Mouse (Mus musculus) lung, postnatal 14 days (tissue): ENCODE data around the gene Adamts17.

Experiments used
- DNase-seq: peaks from one replicate; pipeline ENCODE4 v3.0.0; 2021

Adamts17 gene

DNA sequence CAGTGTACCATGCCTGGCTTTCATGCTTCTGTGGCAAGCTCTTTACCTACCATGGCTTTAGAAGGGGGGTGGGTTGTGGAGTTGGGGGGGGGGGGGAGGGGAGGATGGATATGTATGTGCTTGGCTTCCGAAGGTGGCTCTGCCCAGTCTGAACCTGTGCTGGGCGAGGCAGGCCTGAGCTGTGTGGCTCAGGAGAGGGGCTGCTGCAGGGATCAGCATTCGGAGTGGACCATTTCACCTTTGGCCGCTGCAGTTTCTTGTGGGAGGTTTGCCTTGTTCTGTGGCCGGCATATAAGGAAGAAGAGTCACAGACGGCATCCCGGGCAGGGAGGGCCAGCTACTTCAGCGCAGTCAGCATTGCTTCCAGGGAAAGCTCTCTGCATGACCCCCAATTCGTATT is 7.8 kb downstream of the Adamts17 start:
- DNase-seq = no peak

DNA sequence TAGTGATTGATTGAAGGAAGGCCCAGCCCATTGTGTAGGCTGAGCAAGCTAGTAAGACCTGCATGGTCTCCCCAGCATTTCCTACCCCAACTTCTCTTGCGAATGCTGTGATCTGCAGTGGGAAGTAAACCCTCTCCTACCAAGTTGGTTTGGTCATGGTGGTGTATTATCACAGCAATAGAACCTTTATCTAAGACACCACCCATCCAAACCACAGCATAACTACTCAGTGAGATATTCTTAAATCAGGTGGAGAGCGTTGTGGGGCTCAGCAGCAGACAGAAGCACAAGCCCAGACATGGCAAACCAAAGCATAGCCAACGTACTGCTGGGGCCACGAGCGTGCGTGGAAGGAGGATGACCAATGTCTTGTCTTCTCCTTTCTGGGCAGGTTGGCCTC is 9.8 kb downstream of the Adamts17 start:
- no peak for DNase-seq

- peak; percentile 39 for DNase-seq
These were observed 12.6 kb downstream of the Adamts17 start for GRCm38 (mm10) chr7:66852164-66852563.

GRCm38 (mm10) chr7:66857610-66858009 is 18.1 kb downstream of the Adamts17 start:
- no peak for DNase-seq

- DNase-seq = no peak
These were observed 18.9 kb downstream of the Adamts17 start for GRCm38 (mm10) chr7:66858247-66859075.

DNA sequence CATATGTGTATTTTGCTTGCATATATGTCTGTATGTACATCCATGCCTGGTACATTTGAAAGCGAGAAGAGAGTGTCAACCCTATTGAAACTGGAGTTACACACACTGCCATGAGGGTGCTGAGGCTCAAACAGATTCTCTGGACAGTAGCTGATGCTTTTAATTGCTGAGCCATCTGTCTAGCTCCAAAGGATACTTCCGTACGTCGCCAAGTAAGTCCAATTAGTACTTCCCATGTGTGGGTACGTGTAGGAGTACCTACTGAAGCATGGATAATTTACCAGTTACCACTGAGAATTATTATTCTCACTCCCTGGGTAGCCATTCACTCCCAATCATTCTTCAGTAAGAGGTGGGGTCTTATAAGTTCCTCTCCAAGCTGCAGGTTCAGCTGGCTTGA is 19.7 kb downstream of the Adamts17 start:
- DNase-seq = no peak

- no peak for DNase-seq
These were observed 27.6 kb downstream of the Adamts17 start for GRCm38 (mm10) chr7:66866944-66867718.

- DNase-seq = peak; percentile 46
These were observed 28.4 kb downstream of the Adamts17 start for GRCm38 (mm10) chr7:66867719-66868501.

DNA sequence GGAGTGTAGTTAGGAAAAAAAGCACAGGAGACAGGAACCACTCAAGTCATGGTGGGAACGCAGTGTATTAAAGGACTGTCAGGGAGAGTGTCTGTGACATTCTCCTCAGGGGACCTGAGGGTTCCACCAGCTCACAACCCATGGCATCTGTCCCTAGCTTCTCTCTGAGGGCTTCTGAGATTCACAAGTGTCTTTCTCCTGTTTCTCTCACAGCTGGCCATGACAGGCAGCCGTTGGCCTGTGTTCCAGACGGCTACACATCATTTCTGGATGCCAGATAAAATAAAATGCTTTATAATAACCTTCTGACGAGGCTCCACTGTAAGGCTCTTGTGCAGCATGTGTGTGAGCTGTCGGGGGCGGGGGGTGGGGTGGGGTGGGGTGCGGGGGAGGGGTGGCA is 32.0 kb downstream of the Adamts17 start:
- no peak for DNase-seq

DNA sequence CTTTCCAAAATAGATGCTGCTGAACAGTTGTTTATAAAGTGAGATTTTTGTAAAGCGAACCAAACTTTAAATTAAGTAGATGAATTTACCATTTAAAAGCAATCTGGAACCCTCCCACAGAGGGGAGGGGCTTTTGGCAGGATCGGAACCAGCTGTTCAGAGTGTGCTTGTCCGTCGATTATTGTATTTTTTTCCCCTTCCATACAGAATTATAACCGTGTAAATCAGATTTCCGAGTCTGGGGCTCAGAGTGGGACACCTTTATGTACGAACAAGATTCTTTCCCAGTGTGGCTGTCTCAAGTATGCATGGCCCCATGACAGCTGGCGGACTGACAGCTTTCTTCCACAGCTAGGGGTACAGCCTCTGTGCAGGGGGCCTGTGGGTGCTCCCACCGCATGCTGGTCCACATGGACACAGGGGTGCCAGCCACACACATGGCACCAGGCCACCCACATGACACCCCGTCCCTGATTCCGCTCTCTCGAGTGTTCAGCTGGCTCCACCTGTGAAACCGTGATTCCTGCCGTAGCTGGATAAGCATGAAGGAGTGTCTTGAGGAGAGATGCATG is 32.5 kb downstream of the Adamts17 start:
- DNase-seq = no peak

- no peak for DNase-seq
These were observed 33.7 kb downstream of the Adamts17 start for GRCm38 (mm10) chr7:66873235-66873634.

DNA sequence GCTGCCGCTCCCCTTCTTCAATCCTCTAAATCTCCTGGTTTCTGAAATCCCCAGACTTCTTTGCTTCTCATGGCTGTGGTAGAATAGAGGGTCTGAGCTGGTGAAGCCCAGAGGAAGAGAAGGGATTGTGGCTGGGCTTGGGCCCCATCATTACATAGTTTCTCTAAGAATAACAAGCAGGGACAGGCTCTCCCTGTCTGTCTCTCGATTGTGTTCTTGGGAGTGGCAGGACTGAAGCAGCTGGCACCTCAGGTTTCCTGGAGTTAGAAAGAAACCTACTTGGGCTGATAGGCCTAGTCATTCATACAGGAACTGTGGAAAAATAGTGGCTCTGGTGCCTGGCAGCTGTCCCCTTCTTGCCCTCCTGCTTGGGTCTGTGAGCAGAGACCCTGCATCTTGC is 51.9 kb downstream of the Adamts17 start:
- no peak for DNase-seq

GRCm38 (mm10) chr7:66892096-66892495 is 52.6 kb downstream of the Adamts17 start:
- no peak for DNase-seq

GRCm38 (mm10) chr7:66902376-66902775 is 62.8 kb downstream of the Adamts17 start:
- DNase-seq = no peak

DNA sequence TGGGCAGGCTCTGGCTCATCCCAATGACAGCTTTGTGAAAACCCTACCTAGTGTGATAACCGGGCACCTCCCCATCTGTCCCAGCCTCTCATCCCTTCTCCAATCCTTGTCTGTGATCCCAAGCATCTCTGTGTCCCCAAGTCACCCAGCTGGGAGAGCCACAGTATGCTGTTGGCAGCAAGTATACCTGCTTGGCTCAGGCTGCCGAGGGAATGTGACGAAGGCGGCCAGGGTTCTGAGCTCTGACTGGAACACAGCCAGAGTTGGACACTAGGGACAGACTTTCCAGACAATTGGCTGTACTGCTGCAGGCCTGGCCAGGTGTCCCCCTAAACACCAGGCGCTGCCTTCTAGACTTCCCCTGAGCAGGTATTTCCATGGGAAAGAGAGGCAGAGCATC is 63.5 kb downstream of the Adamts17 start:
- peak; percentile 20 for DNase-seq

GRCm38 (mm10) chr7:66905941-66906340 is 66.4 kb downstream of the Adamts17 start:
- no peak for DNase-seq

GRCm38 (mm10) chr7:66912866-66913265 is 73.3 kb downstream of the Adamts17 start:
- DNase-seq = peak; percentile 22

GRCm38 (mm10) chr7:66923595-66923994 is 84.1 kb downstream of the Adamts17 start:
- no peak for DNase-seq

GRCm38 (mm10) chr7:66924104-66924503 is 84.6 kb downstream of the Adamts17 start:
- DNase-seq = no peak

- peak; percentile 71 for DNase-seq
These were observed 89.7 kb downstream of the Adamts17 start for GRCm38 (mm10) chr7:66929263-66929662.

- no peak for DNase-seq
These were observed 91.8 kb downstream of the Adamts17 start for GRCm38 (mm10) chr7:66931291-66931690.

DNA sequence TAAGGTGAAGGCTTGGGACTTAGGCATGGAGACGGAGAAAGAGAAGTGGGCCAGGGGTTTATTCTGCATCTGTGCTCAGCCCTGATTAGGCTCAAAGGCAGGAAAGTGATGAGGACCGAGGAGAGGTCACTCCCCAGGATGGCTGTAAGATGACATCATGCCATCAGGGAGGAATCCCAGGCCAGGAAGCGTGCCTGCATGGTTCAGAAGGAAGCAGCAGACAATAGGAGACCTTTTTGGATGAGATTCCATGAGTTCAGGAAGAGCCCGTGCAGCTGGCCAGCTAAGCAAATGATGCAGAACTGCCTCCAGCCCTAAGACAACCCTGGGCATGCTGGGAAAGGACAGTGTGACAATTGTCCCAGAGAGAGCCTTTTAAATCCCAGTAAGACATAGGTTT is 93.7 kb downstream of the Adamts17 start:
- peak; percentile 49 for DNase-seq

- DNase-seq = no peak
These were observed 94.5 kb downstream of the Adamts17 start for GRCm38 (mm10) chr7:66934062-66934461.
